Mouse (Mus musculus) CD4-positive helper T cell, adult 2 months (primary cell): ENCODE results near the gene Gtf3a.
"Not testable (repeated sequence)": the region's sequence is repeated elsewhere in the genome, so short reads cannot be mapped to it uniquely, and the experiment has no call there.

Experiments
- DNase-seq: peaks from one replicate; pipeline ENCODE4 v3.0.0-alpha.2; 2012; ENCODE audit warnings: low read depth, missing footprints, low spot score

Gene Gtf3a

GRCm38 (mm10) chr5:146948508-146949088 lies at the start of gene Gtf3a:
Gene Gtf3a (plus strand): TSS chr5:146948657.
- DNase-seq = peak; percentile 95

GRCm38 (mm10) chr5:146900331-146900730 lies 48.1 kb upstream of the Gtf3a start:
- no peak for DNase-seq

GRCm38 (mm10) chr5:146901501-146901900 lies 47.0 kb upstream of the Gtf3a start:
- DNase-seq = no peak

GRCm38 (mm10) chr5:146904404-146904803 lies 44.1 kb upstream of the Gtf3a start:
- peak; percentile 80 for DNase-seq

- DNase-seq = peak; percentile 67
These were observed 42.8 kb upstream of the Gtf3a start for GRCm38 (mm10) chr5:146905486-146906172.

GRCm38 (mm10) chr5:146907533-146907932 lies 40.9 kb upstream of the Gtf3a start:
- DNase-seq = no peak

GRCm38 (mm10) chr5:146908629-146909028 lies 39.8 kb upstream of the Gtf3a start:
- no peak for DNase-seq

GRCm38 (mm10) chr5:146912206-146912605 lies 36.3 kb upstream of the Gtf3a start:
- no peak for DNase-seq

GRCm38 (mm10) chr5:146913355-146913754 lies 35.1 kb upstream of the Gtf3a start:
- no peak for DNase-seq

GRCm38 (mm10) chr5:146914088-146914766 lies 34.2 kb upstream of the Gtf3a start:
- peak; percentile 43 for DNase-seq

GRCm38 (mm10) chr5:146916273-146916672 lies 32.2 kb upstream of the Gtf3a start:
- no peak for DNase-seq

- no peak for DNase-seq
These were observed 31.7 kb upstream of the Gtf3a start for GRCm38 (mm10) chr5:146916806-146917205.

- DNase-seq = not testable (repeated sequence)
These were observed 31.1 kb upstream of the Gtf3a start for GRCm38 (mm10) chr5:146917357-146917756.

- no peak for DNase-seq
These were observed 28.6 kb upstream of the Gtf3a start for GRCm38 (mm10) chr5:146919874-146920273.

- DNase-seq = no peak
These were observed 27.9 kb upstream of the Gtf3a start for GRCm38 (mm10) chr5:146920314-146921161.

- no peak for DNase-seq
These were observed 27.2 kb upstream of the Gtf3a start for GRCm38 (mm10) chr5:146921224-146921623.

- DNase-seq = no peak
These were observed 24.9 kb upstream of the Gtf3a start for GRCm38 (mm10) chr5:146923547-146923946.

GRCm38 (mm10) chr5:146926673-146927072 lies 21.8 kb upstream of the Gtf3a start:
- DNase-seq = no peak

- DNase-seq = no peak
These were observed 17.0 kb upstream of the Gtf3a start for GRCm38 (mm10) chr5:146931422-146931821.

GRCm38 (mm10) chr5:146931904-146932553 lies 16.4 kb upstream of the Gtf3a start:
- DNase-seq = no peak

- no peak for DNase-seq
These were observed 15.0 kb upstream of the Gtf3a start for GRCm38 (mm10) chr5:146933466-146933865.
